Mouse (Mus musculus) intestine, embryonic 16.5 days (tissue): ENCODE data around the gene Cd300ld2. TPM values are rescaled to one million over a fixed set of nuclear protein-coding genes. Genes with fewer than 3 reads are reported as not detected.

Experiments
- polyA plus RNA-seq: library from polyadenylated mRNA; unstranded; fragments of >200 nt; fragmentation: Nextera tagmentation; extraction: Ambion mirVana; gene quantifications from 2 replicates; pipeline ENCODE4 v1.2.1, GENCODE M21; 2015

The Cd300ld2 gene
- polyA plus RNA-seq, 1 experiment from 2014 or later: not detected

Other genes starting within 250 kb of the Cd300ld2 start
- 0.71 and 0.87 TPM in 2 replicates for gene Btbd17, start 220.2 kb downstream of the Cd300ld2 start, polyA plus RNA-seq
- 0.20 and 0.43 TPM in 2 replicates for gene Gpr142, start 217.3 kb downstream of the Cd300ld2 start, polyA plus RNA-seq
- 10.5 and 10.9 TPM in 2 replicates for gene Gprc5c, start 165.0 kb downstream of the Cd300ld2 start, polyA plus RNA-seq
- gene Cd300a, start 126.2 kb downstream of the Cd300ld2 start, polyA plus RNA-seq: 2.5 and 2.6 TPM in 2 replicates
- 0.23 and 0.33 TPM in 2 replicates for gene Cd300lb, start 81.8 kb downstream of the Cd300ld2 start, polyA plus RNA-seq
- gene Cd300c, start 47.0 kb downstream of the Cd300ld2 start, polyA plus RNA-seq: not detected in 2 replicates
- 0.16 and 0.22 TPM in 2 replicates for gene Cd300ld, start 26.3 kb downstream of the Cd300ld2 start, polyA plus RNA-seq
- 2.2 and 3.5 TPM in 2 replicates for gene Cd300c2, start 14.3 kb downstream of the Cd300ld2 start, polyA plus RNA-seq
- gene Cd300ld4, start 10.8 kb upstream of the Cd300ld2 start, polyA plus RNA-seq: not detected in 2 replicates
- not detected in 2 replicates for gene Cd300ld5, start 21.6 kb upstream of the Cd300ld2 start, polyA plus RNA-seq
- not detected in 2 replicates for gene Cd300ld3, start 32.2 kb upstream of the Cd300ld2 start, polyA plus RNA-seq
- 0.12 and 0.42 TPM in 2 replicates for gene Cd300e, start 46.0 kb upstream of the Cd300ld2 start, polyA plus RNA-seq
- 4.0 and 4.2 TPM in 2 replicates for gene Rab37, start 75.2 kb upstream of the Cd300ld2 start, polyA plus RNA-seq
- 1.2 and 1.6 TPM in 2 replicates for gene Cd300lf, start 117.8 kb upstream of the Cd300ld2 start, polyA plus RNA-seq
- gene Slc9a3r1, start 147.1 kb upstream of the Cd300ld2 start, polyA plus RNA-seq: 380 and 424 TPM in 2 replicates
- 11.6 and 13.2 TPM in 2 replicates for gene Tmem104, start 171.3 kb upstream of the Cd300ld2 start, polyA plus RNA-seq
- 24.9 and 26.5 TPM in 2 replicates for gene Nat9, start 171.7 kb upstream of the Cd300ld2 start, polyA plus RNA-seq